Mouse (Mus musculus): Measurements from ENCODE around the gene Mad2l2. TPM values are rescaled to one million over a fixed set of nuclear protein-coding genes. Genes with fewer than 3 reads are reported as not detected.
"Not testable (repeated sequence)": the region's sequence is repeated elsewhere in the genome, so short reads cannot be mapped to it uniquely, and the experiment has no call there.

The Mad2l2 gene
- polyA plus RNA-seq, 1 experiment, result 35.6 TPM

DNA sequence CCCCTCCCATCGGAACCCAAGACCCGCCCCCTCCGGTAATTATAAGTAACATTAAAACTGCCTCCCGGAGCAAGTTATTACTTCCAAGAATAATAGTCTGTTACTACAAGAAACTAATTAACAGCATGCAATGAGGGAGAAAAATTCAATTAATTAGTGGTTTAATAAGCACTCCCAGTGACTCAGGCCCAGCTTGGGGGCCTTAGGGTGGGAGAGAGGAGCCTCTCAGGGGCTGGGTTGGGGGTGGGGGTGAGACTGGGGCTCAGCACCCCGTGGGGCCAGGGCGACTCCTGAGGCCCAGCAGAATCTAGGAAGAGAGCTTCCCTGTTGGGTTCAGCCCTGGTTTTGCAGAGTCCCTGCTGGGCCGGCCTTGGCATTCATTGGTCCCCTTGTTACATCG is 52.2 kb downstream of the Mad2l2 start:
- Histone ChIP-seq H3K4me3 (replicated peaks) (no peak overlapping the region), H3K27me3 (replicated peaks) (peaks cover 53% of the 10 kb centered on the region), H3K9me3 (peaks cover 5% of the 10 kb centered on the region; the same call in 1 of the 2 replicates), H3K4me1 (no peaks in the 10 kb centered on the region), H3K36me3 (replicated peaks; ENCODE audit: low read length) (no peaks in the 10 kb centered on the region)
- no peak for TF ChIP-seq FLI1 (IDR thresholded peaks at IDR 0.05; ENCODE audit: low read length)
- TF ChIP-seq GATA1 (IDR thresholded peaks at IDR 0.05; ENCODE audit: borderline replicate concordance, low read length), result no peak

DNA sequence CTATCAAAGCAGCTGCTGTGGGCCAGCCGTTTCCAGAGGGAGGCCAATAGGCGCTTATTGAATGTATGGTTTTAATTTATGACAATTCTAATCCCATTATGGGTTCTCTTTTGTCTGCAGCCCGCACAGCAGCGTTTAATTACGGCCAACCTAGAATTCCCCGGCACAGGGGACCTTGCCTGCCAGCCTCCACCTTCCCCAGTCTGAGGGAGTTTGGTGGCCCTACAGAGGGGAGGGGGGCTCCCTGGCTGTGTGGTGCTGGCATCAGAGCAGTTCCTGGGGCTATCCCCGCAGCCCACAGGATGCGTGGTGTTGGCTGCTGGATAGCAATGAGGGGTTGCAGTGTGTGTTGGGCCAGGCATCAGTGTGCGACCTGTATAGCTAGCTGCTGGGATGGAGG is 54.4 kb downstream of the Mad2l2 start:
- Histone ChIP-seq H3K27me3 (replicated peaks) (peaks cover 42% of the 10 kb centered on the region), H3K4me1 (no peaks in the 10 kb centered on the region), H3K36me3 (replicated peaks; ENCODE audit: low read length) (no peaks in the 10 kb centered on the region), H3K4me3 (replicated peaks) (no peak overlapping the region), H3K9me3 (peaks cover 5% of the 10 kb centered on the region; the same call in 1 of the 2 replicates)
- TF ChIP-seq FLI1 (IDR thresholded peaks at IDR 0.05; ENCODE audit: low read length) (no peak), GATA1 (IDR thresholded peaks at IDR 0.05; ENCODE audit: borderline replicate concordance, low read length) (no peak)

GRCm38 (mm10) chr4:148185819-148186218 is 55.6 kb downstream of the Mad2l2 start:
- H3K36me3 ChIP-seq (replicated peaks; ENCODE audit: low read length), result no peaks in the 10 kb centered on the region
- H3K27me3 ChIP-seq (replicated peaks), result peaks cover 39% of the 10 kb centered on the region
- H3K9me3 ChIP-seq, result peaks cover 5% of the 10 kb centered on the region; the same call in 1 of the 2 replicates
- H3K4me3 ChIP-seq (replicated peaks), result no peak overlapping the region
- H3K4me1 ChIP-seq, result no peaks in the 10 kb centered on the region
- TF ChIP-seq GATA1 (IDR thresholded peaks at IDR 0.05; ENCODE audit: borderline replicate concordance, low read length) (no peak), FLI1 (IDR thresholded peaks at IDR 0.05; ENCODE audit: low read length) (no peak)

DNA sequence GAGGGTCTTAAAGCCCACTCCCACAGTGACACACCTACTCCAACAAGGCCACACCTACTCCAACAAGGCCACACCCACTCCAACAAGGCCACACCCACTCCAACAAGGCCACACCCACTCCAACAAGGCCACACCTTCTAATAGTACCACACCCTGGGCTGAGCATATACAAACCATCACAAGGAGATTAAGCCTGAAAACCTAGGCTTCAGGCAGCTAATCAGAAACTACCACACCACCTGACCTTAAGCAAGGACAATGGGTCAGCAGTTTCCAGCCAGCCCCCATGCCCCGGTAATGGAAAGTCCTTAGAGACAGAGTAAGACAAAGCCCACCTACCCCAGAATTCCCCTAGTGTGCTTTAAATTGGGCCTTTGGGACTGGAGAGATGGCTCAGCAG is 58.6 kb downstream of the Mad2l2 start:
- H3K4me3 ChIP-seq (replicated peaks); H3K36me3 ChIP-seq (replicated peaks; ENCODE audit: low read length); H3K4me1 ChIP-seq; H3K9me3 ChIP-seq: not testable (repeated sequence)
- H3K27me3 ChIP-seq (replicated peaks), result peaks cover 51% of the 10 kb centered on the region

DNA sequence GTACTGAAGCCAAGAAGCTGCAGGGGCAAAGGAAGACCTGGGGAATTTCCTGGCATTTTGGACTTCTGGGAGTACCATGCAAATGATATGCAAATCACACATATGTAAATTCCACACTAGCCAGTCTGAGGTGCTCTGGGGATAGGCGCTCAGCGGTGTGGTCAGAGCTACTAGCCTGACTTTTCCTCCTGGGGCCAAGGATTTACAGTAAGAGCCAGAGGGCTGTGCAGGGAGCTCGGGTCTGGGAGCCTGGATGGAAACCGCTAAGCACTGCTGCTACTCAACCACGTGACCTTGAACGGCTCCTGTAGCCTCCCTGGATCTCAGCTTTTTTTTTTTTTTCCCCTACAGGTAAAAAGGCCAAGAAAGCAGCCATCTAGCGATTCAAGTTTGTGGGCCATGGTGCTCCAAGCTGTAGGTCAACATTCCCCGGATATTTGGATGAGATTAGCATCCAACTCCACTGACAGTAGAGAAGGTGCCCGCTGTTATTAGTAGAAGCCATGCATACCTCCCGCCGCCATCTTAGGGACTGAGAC is 62.6 kb downstream of the Mad2l2 start:
- H3K27me3 ChIP-seq (replicated peaks), result peaks cover 43% of the 10 kb centered on the region
- no peaks in the 10 kb centered on the region; the same call in 1 of the 2 replicates for H3K4me1 ChIP-seq
- no peaks in the 10 kb centered on the region for H3K36me3 ChIP-seq (replicated peaks; ENCODE audit: low read length)
- TF ChIP-seq FLI1 (IDR thresholded peaks at IDR 0.05; ENCODE audit: low read length), result no peak
- TF ChIP-seq GATA1 (IDR thresholded peaks at IDR 0.05; ENCODE audit: borderline replicate concordance, low read length), result no peak
- H3K4me3 ChIP-seq (replicated peaks), result no peak overlapping the region
- no peaks in the 10 kb centered on the region for H3K9me3 ChIP-seq

DNA sequence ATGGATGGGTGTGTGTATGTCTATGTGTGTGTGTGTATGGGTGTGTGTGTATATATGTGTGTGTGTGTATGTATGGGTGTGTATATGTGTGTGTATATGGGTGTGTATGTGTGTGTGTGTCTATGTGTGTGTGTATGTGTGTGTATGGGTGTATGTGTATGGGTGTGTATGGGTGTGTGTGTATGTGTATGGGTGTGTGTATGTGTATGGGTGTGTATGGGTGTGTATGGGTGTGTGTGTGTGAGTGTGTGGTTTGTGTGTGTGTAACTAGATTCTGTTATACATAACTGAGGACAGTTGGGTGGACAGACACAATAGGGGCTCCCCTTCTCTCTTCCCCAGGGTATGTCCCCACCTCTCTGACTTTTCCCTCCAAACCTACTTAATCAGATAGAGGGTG is 64.2 kb downstream of the Mad2l2 start:
- TF ChIP-seq GATA1 (IDR thresholded peaks at IDR 0.05; ENCODE audit: borderline replicate concordance, low read length), result no peak
- TF ChIP-seq FLI1 (IDR thresholded peaks at IDR 0.05; ENCODE audit: low read length), result no peak
- no peaks in the 10 kb centered on the region; the same call in 1 of the 2 replicates for H3K4me1 ChIP-seq
- peaks cover 49% of the 10 kb centered on the region for H3K27me3 ChIP-seq (replicated peaks)
- no peak overlapping the region for H3K4me3 ChIP-seq (replicated peaks)
- no peaks in the 10 kb centered on the region for H3K36me3 ChIP-seq (replicated peaks; ENCODE audit: low read length)
- H3K9me3 ChIP-seq, result no peaks in the 10 kb centered on the region

Other genes starting within 250 kb of the Mad2l2 start
- gene Mfn2, start 225.7 kb upstream of the Mad2l2 start, polyA plus RNA-seq (2012; ENCODE audit: insufficient read depth, low replicate concordance), result 19.0 and 25.4 TPM in 2 replicates
- 11.8 and 14.9 TPM in 2 replicates for gene Plod1, start 193.6 kb upstream of the Mad2l2 start, polyA plus RNA-seq (2012; ENCODE audit: insufficient read depth, low replicate concordance)
- gene 2510039O18Rik, start 189.5 kb upstream of the Mad2l2 start, polyA plus RNA-seq (2012; ENCODE audit: insufficient read depth, low replicate concordance), result 87.3 and 131 TPM in 2 replicates
- not detected in 2 replicates for gene Nppb, start 144.6 kb upstream of the Mad2l2 start, polyA plus RNA-seq (2012; ENCODE audit: insufficient read depth, low replicate concordance)
- gene Nppa, start 129.7 kb upstream of the Mad2l2 start, polyA plus RNA-seq (2012; ENCODE audit: insufficient read depth, low replicate concordance), result not detected in 2 replicates
- gene Clcn6, start 91.6 kb upstream of the Mad2l2 start, polyA plus RNA-seq (2012; ENCODE audit: insufficient read depth, low replicate concordance), result 2.4 and 3.5 TPM in 2 replicates
- gene Mthfr, start 91.3 kb upstream of the Mad2l2 start, polyA plus RNA-seq (2012; ENCODE audit: insufficient read depth, low replicate concordance), result 3.5 and 7.0 TPM in 2 replicates
- gene Agtrap, start 42.4 kb upstream of the Mad2l2 start, polyA plus RNA-seq (2012; ENCODE audit: insufficient read depth, low replicate concordance), result 16.5 and 50.7 TPM in 2 replicates
- gene Draxin, start 314 bp downstream of the Mad2l2 start, polyA plus RNA-seq (2012; ENCODE audit: insufficient read depth, low replicate concordance), result 4.1 and 4.9 TPM in 2 replicates
- 110 and 123 TPM in 2 replicates for gene Fbxo6, start 21.8 kb downstream of the Mad2l2 start, polyA plus RNA-seq (2012; ENCODE audit: insufficient read depth, low replicate concordance)
- gene Fbxo44, start 30.1 kb downstream of the Mad2l2 start, polyA plus RNA-seq (2012; ENCODE audit: insufficient read depth, low replicate concordance), result 3.8 and 7.4 TPM in 2 replicates
- 60.5 and 134 TPM in 2 replicates for gene Fbxo2, start 30.2 kb downstream of the Mad2l2 start, polyA plus RNA-seq (2012; ENCODE audit: insufficient read depth, low replicate concordance)
- 1.0 and 1.9 TPM in 2 replicates for gene Disp3, start 157.6 kb downstream of the Mad2l2 start, polyA plus RNA-seq (2012; ENCODE audit: insufficient read depth, low replicate concordance)